Mouse (Mus musculus) heart, adult 2 months (tissue): Measurements from ENCODE around the gene Slc35a3. TPM values are rescaled to one million over a fixed set of nuclear protein-coding genes. Genes with fewer than 3 reads are reported as not detected.

Experiments
- DNase-seq, 2 experiments: peaks; one replicate each; pipeline ENCODE4 v3.0.0; 2021
- H3K27ac ChIP-seq: fragments of 200-600 bp; 2 replicates; pipeline ENCODE4 v1.8.1; 2022
- H3K27me3 ChIP-seq: fragments of 200-500 bp; 2 replicates; pipeline ENCODE4 v1.6.1; 2012; ENCODE audit warnings: mild to moderate bottlenecking, low read length, inconsistent platforms, mixed read lengths; ENCODE audit not compliant: control insufficient read depth, insufficient read depth
- H3K36me3 ChIP-seq: fragments of 200-500 bp; 2 replicates; pipeline ENCODE4 v1.6.1; 2012; ENCODE audit warnings: low read length, inconsistent platforms; ENCODE audit not compliant: control insufficient read depth, insufficient read depth
- H3K4me1 ChIP-seq: fragments of 200-500 bp; 2 replicates; pipeline ENCODE4 v1.6.1; 2011; ENCODE audit warnings: low read length; ENCODE audit not compliant: control insufficient read depth, insufficient read depth
- H3K4me3 ChIP-seq: fragments of 200-600 bp; 2 replicates; pipeline ENCODE4 v1.8.1; 2022
- H3K79me2 ChIP-seq: fragments of 200-500 bp; replicated peaks from 2 replicates; pipeline ENCODE4 v1.6.1; 2012; ENCODE audit warnings: mild to moderate bottlenecking, inconsistent platforms, low read length, moderate library complexity, mixed read lengths; ENCODE audit not compliant: control insufficient read depth, insufficient read depth
- H3K9ac ChIP-seq: fragments of 200-500 bp; 2 replicates; pipeline ENCODE4 v1.6.1; 2012; ENCODE audit warnings: low read depth, mild to moderate bottlenecking, control low read depth, inconsistent platforms, low read length, mixed read lengths
- CTCF ChIP-seq: fragments of 200-600 bp; IDR thresholded peaks from 2 replicates; pipeline ENCODE4 v1.8.1; 2022; ENCODE audit warnings: antibody characterized with exemption, mild to moderate bottlenecking, moderate library complexity
- EP300 ChIP-seq: fragments of 200-500 bp; IDR thresholded peaks from 2 replicates; pipeline ENCODE4 v1.6.1; 2011; ENCODE audit warnings: low read depth, low read length, control low read depth; ENCODE audit not compliant: insufficient read depth
- POLR2A ChIP-seq: fragments of 200-500 bp; IDR thresholded peaks from 2 replicates; pipeline ENCODE4 v1.6.1; 2011; ENCODE audit warnings: mild to moderate bottlenecking, low read depth, low read length, control low read depth; ENCODE audit not compliant: insufficient read depth
- WGBS: fragments of 180-500 bp; shearing (Covaris S2); methylation state at CpG from one replicate; pipeline ENCODE4 v1.1.7; 2018; 5-methylcytosine and 5-hydroxymethylcytosine counted together
- intact Hi-C: fragments of 180-260 bp; cut with DNase I; formaldehyde crosslinking; loops from one replicate; pipeline ENCODE4 v1.15.1; 2025
- polyA plus RNA-seq: library from polyadenylated mRNA; depleted of rRNA; stranded (reverse); fragments of >200 nt; gene quantifications from 2 replicates; pipeline ENCODE4 v1.2.3, GENCODE M21; 2012
- total RNA-seq, 2 experiments: library from RNA; stranded (reverse); gene quantifications; 2 replicates each; pipeline ENCODE4 v1.2.3; 2021

Slc35a3 gene
- total and polyA plus RNA-seq, 3 experiments = 5.7 to 11.2 (median 10.7) TPM

DNA sequence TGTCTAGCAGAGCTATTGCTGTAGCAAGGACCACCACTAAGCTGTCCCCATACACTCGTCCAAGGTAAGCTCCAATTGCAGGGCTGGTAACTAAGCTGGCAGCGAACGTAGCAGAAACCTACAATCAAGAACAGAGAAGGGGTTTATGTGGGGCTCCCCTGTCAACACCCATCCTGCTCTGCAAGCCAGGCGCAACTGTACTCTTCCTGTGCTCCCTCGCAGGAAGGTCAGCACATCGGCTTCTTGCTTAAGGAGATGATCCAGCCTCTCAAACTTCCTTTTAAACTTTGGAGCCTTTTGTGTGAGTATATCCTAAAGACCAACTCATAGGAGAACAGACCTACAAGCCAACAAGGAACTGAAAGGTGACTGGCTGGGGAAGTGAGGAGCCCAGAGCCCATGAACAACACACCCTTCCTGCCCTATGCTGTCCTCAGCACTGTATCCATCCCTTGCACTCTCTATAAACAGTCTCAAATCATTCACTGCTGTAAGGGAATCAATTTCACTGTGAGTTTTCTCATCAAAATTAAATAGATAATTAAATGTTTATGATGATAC lies 70.7 kb downstream of the Slc35a3 start:
- TF ChIP-seq EP300 (no peak), POLR2A (no peak), CTCF (no peak)
- peaks cover 20% of the 10 kb centered on the region for H3K36me3 ChIP-seq
- intact Hi-C loops = no loop called here

DNA sequence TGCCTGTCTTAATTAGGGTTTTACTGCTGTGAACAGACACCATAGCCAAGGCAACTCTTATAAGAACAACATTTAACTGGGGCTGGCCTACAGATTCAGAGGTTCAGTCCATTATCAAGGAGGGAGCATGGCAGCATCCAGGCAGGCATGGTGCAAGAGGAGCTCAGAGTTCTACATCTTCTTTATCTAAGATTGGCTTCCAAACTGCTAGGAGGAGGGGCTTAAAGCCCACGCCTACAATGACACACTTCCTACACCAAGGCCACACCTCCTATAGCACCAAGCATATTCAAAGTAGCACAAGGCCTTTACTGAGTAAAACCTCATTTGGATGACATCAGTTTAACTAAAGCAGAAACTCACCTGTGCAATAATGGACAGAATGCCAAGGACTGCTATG lies 72.6 kb downstream of the Slc35a3 start:
- H3K79me2 ChIP-seq = no peaks in the 10 kb centered on the region
- no peak overlapping the region for H3K4me3 ChIP-seq
- no peak overlapping the region for H3K9ac ChIP-seq
- no peak for DNase-seq
- H3K36me3 ChIP-seq = peaks cover 22% of the 10 kb centered on the region
- H3K27ac ChIP-seq = peak overlapping the region; percentile 86
- H3K27me3 ChIP-seq = no peaks in the 10 kb centered on the region
- TF ChIP-seq CTCF (no peak), POLR2A (no peak), EP300 (no peak)
- intact Hi-C loops = no loop called here
- WGBS = 75% methylated on average over 1 of the region's 1 CpGs
- peaks cover 8% of the 10 kb centered on the region for H3K4me1 ChIP-seq

More for the DNA sequence above, 70.7 kb downstream of the Slc35a3 start:
- H3K4me3 ChIP-seq = no peak overlapping the region
- H3K9ac ChIP-seq = no peak overlapping the region
- H3K27ac ChIP-seq = peak overlapping the region; percentile 13
- peak in 1 of 2 experiments; percentile 13 for DNase-seq
- H3K27me3 ChIP-seq = no peaks in the 10 kb centered on the region
- H3K4me1 ChIP-seq = peaks cover 4% of the 10 kb centered on the region
- WGBS = 54% methylated on average over 6 of the region's 6 CpGs
- H3K79me2 ChIP-seq = no peaks in the 10 kb centered on the region

DNA sequence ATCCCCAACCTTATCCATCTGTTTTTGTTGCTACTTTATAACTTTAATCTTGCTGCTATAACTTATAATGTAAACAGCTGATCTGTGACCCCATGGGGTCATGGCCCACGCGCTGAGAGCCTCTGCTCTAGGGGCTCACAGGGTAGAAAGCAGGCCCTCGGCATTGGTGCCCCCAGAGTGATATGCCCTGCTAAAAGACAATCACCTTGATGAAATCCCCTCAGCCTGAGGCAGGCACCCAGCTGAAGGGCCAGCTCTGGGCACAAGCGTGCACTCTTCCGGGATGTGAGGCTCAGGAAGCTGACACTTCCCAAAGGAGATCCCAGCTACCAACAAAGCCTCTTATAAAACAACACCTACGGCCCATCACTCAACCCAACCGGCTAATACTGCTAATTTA lies 74.1 kb downstream of the Slc35a3 start:
- H3K27me3 ChIP-seq = no peaks in the 10 kb centered on the region
- peaks cover 8% of the 10 kb centered on the region for H3K4me1 ChIP-seq
- H3K9ac ChIP-seq = no peak overlapping the region
- TF ChIP-seq EP300 = no peak
- TF ChIP-seq POLR2A = no peak
- no peak for TF ChIP-seq CTCF
- H3K4me3 ChIP-seq = no peak overlapping the region
- H3K36me3 ChIP-seq = peaks cover 20% of the 10 kb centered on the region
- H3K79me2 ChIP-seq = no peaks in the 10 kb centered on the region
- 61% methylated on average over 7 of the region's 7 CpGs for WGBS
- no peak for DNase-seq
- H3K27ac ChIP-seq = peak overlapping the region; percentile 86
- intact Hi-C loops = loop anchor here (2.0 kb wide), 1 partner anchor 22 kb away; no protein-coding TSS in a partner anchor

DNA sequence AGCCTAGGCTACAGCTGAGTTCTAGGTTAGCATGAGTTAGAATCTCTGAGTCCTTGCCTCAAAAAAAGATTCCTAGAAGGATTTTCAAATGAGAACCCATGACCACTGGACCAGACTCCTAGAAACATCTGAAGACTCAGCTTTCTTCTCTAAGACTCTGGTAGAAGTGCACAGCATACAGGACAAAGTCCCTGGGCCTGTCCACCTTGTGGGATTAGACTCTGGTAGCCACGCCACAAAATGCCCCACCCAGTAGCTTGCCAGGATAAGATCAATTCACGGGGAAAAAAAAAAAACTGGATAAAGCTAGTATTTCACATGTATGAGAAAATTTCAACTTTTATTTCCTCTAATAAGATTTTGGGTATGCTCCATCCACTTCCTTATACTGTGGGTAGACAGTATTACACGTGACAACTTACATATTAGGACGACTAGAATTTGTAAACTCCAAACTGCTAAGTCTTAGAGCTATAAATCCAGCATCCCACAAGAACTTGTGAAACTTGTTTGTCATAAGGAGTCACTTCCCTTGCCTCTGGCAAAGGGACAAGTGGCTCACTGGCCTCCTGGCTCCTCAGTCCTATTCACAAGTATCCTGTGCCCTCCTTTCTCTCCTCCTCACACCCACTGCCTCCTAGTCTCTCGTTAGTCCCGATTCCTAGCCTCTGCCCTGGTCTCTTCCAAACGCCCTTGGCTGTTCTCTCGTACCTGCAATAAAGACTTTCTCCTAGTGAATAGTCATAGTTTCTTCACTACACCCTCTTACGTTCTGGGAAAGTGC lies 74.7 kb downstream of the Slc35a3 start:
- WGBS = 69% methylated on average over 9 of the region's 9 CpGs
- intact Hi-C loops = loop anchor here (2.0 kb wide), 1 partner anchor 23 kb away; no protein-coding TSS in a partner anchor

DNA sequence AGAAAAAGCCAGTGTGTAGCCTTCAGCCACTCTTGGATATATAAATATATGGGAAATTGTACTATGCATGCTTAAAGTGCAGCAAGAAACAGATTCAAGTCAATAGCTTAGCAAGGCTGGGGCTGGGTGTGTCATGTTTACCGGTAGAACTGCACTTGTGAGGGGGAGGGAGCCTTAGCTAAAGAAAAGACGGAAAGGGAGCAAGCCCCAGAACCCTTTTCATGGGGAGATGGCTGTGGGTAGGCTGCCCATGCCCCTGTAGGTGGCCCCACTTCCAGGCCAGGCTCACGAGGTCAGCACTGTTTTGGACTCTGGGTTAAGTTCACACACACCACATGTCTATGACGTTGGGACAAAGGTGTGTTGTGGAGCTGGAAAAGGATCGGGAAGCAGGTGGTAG lies 76.8 kb downstream of the Slc35a3 start:
- TF ChIP-seq EP300 = no peak
- TF ChIP-seq POLR2A = no peak
- H3K27ac ChIP-seq = peak overlapping the region; percentile 45
- intact Hi-C loops = no loop called here
- 47% methylated on average over 5 of the region's 5 CpGs for WGBS
- no peaks in the 10 kb centered on the region for H3K79me2 ChIP-seq
- H3K27me3 ChIP-seq = no peaks in the 10 kb centered on the region
- DNase-seq = no peak
- no peak overlapping the region for H3K4me3 ChIP-seq
- H3K9ac ChIP-seq = no peak overlapping the region
- peaks cover 6% of the 10 kb centered on the region for H3K4me1 ChIP-seq
- H3K36me3 ChIP-seq = peaks cover 16% of the 10 kb centered on the region

More for the DNA sequence above, 74.7 kb downstream of the Slc35a3 start:
- no peaks in the 10 kb centered on the region for H3K79me2 ChIP-seq
- H3K9ac ChIP-seq = no peak overlapping the region
- peaks cover 20% of the 10 kb centered on the region for H3K36me3 ChIP-seq
- H3K27me3 ChIP-seq = no peaks in the 10 kb centered on the region
- no peak overlapping the region for H3K4me3 ChIP-seq
- TF ChIP-seq CTCF (no peak), POLR2A (no peak), EP300 (no peak)
- peaks cover 8% of the 10 kb centered on the region for H3K4me1 ChIP-seq
- DNase-seq = no peak
- H3K27ac ChIP-seq = peak overlapping the region; percentile 86

DNA sequence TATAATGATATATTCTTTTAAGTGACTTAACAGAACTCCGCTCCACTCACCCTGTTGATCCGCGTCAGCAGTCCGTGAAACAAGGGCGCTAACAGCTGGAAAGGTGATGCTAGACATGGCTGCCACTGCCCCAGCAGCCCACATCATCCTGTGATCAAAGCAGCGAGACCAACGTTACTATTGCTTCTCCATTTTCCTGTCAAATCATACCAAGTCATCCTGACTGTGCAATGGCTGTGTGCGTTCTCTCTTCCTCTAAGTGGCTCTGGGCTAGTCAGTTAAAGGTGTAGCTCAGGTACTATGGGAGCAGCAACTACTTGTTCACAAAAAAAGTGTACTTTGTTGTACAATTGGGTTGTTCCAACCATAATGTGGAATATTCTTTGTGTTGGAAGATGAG lies 77.8 kb downstream of the Slc35a3 start:
- Histone ChIP-seq H3K4me3 (no peak overlapping the region), H3K36me3 (peaks cover 21% of the 10 kb centered on the region), H3K9ac (no peak overlapping the region), H3K27ac (no peak overlapping the region; the same call in 1 of the 2 replicates), H3K79me2 (no peaks in the 10 kb centered on the region), H3K4me1 (peaks cover 6% of the 10 kb centered on the region), H3K27me3 (no peaks in the 10 kb centered on the region)
- intact Hi-C loops = no loop called here
- WGBS = 87% methylated on average over 8 of the region's 8 CpGs
- TF ChIP-seq EP300 (no peak), CTCF (no peak), POLR2A (no peak)
- no peak for DNase-seq
